Mouse (Mus musculus): Measurements from ENCODE around the gene Lrrc8c. TPM values are rescaled to one million over a fixed set of nuclear protein-coding genes. Genes with fewer than 3 reads are reported as not detected.
"Not testable (repeated sequence)": the region's sequence is repeated elsewhere in the genome, so short reads cannot be mapped to it uniquely, and the experiment has no call there.

Lrrc8c gene
- polyA plus RNA-seq, 1 experiment: 8.5 TPM

DNA sequence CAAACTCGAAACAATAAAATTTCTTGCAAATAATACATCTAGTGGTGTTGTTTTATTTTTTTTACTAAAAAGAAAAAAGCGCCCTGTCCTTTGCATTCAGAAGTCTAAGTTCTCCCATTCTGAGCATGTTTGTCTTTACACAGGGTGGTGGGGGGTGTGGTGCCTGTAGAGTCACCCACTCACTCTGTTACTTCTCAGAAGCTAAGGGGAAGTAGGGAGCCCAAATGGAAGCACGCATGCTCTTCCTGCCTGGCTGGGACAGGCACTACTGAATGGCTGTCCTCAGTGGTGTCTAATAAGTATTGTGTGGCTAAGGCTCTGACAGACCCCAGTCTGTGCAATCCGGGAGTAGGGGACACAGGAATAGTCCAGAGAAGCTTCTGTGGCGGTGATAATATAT lies 107.9 kb downstream of the Lrrc8c start:
- DNase-seq (ENCODE audit: extremely low spot score in 1 of 2, low spot score in 1 of 2): no peak

DNA sequence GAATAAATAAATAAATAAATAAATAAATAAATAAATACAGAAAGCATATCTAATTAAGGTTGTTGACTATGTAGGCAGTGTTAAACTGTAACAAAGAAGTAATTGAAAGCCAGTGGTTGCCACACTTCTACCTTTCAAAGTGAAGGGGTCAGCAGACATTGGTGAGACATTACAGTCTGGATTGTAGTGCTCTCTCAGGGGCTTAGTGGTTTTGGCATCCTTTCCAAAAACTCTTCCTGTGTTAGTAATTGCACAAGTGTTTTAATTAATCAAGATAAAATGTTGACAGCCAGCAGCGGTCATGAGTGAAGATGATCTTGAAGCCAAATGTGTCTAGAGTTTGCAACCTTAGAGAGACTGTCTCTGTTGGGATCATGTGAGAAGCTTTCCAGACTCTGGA lies 110.8 kb downstream of the Lrrc8c start:
- no peak for DNase-seq (ENCODE audit: extremely low spot score in 1 of 2, low spot score in 1 of 2)

DNA sequence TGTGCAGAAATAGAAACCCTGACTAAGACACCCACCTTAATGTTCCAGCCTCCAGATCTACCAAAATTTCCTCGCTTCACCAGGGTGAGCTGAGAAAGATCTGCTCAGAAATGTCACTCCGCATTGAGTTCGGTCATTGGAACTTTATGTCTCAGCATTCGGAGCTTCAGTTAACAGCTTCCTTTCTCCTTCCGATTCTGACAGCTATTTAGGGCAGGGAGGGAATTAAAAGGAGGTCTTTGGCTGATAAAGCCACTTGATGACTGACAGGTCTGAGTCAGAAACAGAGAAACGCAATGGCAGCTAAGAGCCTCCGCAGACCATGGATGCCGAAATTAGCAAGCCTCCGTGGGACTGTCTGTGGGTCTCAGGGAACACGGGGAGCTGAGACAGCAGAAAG lies 112.9 kb downstream of the Lrrc8c start:
- peak; percentile 33 to 57 for DNase-seq (ENCODE audit: extremely low spot score in 1 of 2, low spot score in 1 of 2)

DNA sequence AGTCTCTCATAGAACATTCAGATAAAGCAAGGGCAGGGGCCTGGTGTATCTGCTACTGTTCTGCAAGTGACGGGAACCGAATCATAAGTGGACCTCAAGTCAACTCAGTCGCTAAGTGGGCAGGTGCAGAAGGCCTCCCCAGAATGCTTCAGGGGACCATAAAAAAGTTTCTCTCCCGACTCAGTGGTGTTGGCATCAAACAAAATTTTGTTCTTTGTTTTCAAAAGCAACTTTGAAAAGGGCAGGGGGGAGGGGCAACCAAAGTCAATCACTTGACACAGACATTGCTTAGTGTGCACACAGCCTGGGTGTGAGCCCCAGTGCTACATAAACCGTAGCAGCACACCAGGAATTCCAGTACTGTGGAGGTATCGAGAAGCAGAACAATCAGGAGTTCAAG lies 116.4 kb downstream of the Lrrc8c start:
- DNase-seq (ENCODE audit: extremely low spot score in 1 of 2, low spot score in 1 of 2): no peak

DNA sequence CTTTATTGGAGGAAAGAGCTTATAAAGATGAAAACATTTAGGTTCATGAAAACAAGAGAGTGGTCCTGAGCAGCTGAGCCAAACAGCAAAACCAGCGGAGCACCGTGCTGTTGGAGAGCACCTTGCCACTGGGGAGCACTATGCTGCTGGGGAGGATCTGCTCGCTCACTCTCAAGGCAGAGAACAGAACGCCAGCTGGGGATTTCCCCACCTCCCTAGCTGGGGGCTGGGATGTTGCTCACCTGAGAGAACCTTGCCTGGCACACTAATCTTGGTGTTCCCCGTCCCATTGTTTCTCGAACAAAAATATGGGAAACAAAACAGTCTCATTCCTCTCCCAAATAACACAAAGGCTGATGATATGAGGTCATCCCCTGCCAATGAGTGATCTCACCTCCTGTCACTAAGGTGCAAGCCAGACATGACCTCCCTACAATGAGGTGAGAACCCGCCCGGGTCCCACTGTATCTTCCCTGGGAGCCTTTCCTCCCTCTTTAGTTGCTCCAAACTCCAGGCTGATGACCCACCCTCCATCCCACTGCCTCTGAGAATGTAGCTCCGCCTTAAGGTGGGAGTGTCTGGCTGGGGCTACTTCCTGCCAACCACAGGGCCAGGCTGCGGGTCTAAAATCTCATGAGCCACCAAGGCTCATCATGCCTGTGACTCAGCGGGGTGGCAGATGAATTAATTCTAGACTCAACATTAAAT lies 117.5 kb downstream of the Lrrc8c start:
- DNase-seq (ENCODE audit: extremely low spot score in 1 of 2, low spot score in 1 of 2): no peak

DNA sequence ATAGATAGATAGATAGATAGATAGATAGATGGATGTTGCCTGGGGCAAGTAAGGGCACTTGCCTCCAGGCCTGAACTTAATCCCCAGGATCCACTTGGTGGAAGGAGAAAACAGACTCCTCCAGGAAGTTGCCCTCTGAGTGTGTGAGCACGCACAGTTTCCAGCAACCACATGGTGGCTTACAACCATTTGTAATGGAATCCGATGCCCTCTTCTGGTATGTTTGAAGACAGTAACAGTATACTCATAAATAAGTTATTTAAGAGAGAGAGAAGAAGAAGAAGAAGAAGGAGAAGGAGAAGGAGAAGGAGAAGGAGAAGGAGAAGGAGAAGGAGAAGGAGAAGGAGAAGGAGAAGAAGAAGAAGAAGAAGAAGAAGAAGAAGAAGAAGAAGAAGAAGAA lies 119.1 kb downstream of the Lrrc8c start:
- DNase-seq (ENCODE audit: extremely low spot score in 1 of 2, low spot score in 1 of 2): not testable (repeated sequence)

DNA sequence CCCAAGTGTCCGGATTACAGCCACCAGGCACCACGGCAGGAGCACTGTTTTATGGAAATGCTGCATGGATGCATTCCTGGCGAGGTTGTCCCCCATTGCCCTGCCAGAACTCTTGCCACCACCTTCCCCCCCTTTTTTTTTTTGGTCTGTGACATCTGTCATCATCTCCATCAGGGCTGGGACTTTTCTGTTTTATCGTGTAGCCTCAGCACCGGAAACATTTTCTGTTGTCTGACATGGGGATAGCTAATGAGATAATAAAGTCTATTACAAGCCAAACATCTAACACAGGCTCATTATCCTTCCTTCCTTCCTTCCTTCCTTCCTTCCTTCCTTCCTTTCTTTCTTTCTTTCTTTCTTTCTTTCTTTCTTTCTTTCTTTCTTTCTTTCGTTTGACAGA lies 119.7 kb downstream of the Lrrc8c start:
- no peak for DNase-seq (ENCODE audit: extremely low spot score in 1 of 2, low spot score in 1 of 2)

DNA sequence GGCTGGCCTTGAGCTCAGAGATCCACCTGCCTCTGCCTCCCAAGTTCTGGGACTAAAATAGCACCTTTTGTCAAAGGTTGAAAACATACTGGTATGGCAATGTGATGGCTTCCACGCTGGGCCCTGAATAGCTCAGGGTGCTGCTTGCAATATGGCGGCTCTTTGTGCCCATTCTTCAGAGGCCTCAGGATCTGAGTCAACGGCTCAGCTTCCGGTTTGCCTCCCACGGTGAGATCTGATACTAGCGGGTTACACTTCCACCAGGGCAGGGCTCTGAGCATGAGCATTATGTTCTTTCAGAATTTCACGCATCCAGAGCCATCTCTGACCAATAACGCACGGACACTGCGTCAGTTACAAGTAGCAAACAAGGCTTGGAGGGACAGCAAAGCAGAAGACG lies 120.2 kb downstream of the Lrrc8c start:
- DNase-seq (ENCODE audit: extremely low spot score in 1 of 2, low spot score in 1 of 2): no peak

DNA sequence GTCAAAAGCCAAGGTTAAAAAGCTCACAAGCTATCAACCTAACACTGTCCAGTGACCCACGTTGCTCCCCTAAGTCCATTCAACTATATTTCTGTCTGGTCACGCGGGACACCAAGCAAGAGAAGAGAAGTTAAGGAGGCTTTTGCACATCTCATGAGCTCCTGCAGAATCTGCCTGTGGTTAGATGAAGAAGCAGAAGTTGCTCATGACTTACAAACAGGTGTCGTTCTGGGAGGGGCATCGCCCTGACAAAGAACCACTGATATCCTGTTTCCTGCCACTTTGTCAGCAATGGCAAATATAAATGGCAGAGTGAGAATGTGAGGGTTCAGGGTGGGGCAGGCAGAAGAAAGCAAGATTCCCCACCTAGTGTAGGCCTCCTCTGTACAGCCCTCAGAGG lies 123.3 kb downstream of the Lrrc8c start:
- DNase-seq (ENCODE audit: extremely low spot score in 1 of 2, low spot score in 1 of 2): no peak

DNA sequence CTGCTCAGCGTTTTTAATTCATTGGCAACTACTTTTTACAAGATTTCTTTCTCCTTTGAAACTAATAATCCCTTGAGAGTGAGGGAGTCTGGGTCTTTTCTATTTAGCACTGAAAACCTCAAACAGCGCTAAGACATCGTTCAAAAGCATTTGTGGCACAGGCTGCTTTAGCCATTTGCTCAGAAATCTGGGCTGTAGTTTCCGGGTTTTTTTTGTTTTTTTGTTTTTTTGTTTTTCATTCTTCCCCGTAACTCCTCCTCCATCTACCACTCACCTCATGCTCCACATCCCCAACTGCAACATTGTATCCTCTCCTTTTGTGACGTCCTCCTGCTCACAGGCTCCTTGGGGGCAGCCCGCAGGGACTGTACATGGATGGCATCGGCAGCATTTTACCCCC lies 124.1 kb downstream of the Lrrc8c start:
- DNase-seq (ENCODE audit: extremely low spot score in 1 of 2, low spot score in 1 of 2): no peak

DNA sequence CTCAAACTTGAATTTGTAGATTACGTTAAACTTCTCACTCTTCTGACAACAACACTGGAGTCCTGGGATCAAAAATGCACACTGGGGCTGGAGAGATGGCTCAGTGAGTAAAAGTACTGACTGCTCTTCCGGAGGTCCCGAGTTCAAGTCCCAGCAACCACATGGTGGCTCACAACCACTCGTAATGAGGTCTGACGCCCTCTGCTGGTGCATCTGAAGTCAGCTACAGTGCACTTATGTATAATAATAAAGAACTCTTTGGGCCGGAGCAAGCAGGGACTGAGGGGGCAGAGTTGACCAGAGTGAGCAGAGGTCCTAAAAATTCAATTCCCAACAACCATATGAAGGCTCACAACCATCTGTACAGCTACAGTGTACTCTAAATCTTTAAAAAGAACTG lies 125.0 kb downstream of the Lrrc8c start:
- DNase-seq (ENCODE audit: extremely low spot score in 1 of 2, low spot score in 1 of 2): no peak

DNA sequence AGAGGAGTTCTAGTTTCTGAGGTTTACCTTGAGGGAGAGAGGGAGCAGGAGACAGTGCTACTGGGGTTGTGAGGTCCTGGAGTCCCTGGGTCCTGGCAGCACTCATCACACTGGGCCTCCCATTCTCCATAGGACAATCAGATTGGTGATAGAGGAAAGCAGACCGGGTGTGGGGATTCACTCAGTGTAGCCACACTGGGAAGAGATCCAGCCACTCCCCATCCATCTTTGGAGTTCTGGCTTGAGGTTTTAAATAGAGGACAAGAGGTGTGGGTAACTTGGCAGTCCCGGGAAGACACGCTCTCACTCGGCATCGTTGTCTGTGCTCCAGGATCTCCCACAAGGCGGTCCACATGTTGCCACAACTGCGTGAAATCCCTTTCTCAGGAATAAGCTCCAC lies 127.9 kb downstream of the Lrrc8c start:
- DNase-seq (ENCODE audit: extremely low spot score in 1 of 2, low spot score in 1 of 2): no peak

DNA sequence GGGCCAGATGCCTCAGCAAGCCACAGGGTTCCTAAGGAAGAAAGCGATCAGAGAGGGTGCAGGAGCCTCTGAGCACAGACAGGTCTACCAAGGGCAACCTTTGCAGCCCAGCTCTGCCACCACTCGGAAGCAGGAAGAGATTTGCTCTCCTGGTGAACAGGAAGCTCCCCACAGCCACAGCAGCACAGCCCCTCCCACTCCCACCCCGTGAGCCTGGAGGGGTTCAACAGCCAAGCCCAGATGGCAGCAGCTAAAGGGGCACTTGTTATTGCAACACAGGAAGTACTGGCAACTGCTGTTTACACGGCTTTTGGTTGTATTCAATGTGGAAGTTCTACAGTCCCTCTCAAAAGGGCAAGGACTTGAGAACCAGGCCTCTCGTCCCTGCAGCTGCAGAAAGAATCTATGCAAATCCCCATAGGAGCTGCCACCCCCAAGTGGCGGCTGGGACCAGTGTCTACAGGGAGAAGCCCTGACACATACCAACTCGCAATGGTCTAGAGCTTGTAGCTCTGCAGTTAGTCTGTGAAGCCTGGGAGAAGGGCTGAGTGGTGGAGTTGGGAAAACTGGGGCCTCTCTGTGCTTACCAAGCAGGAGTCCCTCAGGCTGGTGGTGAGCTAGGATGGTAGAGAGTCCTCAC lies 129.6 kb downstream of the Lrrc8c start:
- DNase-seq (ENCODE audit: extremely low spot score in 1 of 2, low spot score in 1 of 2): no peak

DNA sequence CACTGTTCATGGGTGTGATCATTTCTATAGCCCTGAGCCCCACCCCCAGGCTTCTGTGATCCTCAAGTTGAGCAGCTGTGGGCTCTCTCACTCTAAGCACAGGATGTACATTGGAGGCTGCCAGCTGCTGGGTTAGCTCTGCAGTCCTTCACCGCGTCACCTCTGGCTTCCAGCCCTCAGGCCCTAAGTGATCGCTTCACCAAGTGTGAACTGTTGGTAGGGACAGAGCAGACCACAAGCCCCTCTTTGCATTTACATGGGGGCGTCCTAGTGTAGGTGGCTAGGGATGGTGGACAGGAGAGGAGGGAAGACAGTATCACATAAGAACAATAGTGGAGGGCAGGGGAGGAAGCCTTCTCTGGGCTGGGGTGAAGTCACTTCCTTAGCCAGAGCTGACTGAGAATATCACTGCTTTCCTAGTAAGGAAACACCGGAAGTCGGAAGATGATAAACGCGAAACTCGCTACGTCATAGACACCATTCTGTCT lies 130.4 kb downstream of the Lrrc8c start:
- no peak for DNase-seq (ENCODE audit: extremely low spot score in 1 of 2, low spot score in 1 of 2)

DNA sequence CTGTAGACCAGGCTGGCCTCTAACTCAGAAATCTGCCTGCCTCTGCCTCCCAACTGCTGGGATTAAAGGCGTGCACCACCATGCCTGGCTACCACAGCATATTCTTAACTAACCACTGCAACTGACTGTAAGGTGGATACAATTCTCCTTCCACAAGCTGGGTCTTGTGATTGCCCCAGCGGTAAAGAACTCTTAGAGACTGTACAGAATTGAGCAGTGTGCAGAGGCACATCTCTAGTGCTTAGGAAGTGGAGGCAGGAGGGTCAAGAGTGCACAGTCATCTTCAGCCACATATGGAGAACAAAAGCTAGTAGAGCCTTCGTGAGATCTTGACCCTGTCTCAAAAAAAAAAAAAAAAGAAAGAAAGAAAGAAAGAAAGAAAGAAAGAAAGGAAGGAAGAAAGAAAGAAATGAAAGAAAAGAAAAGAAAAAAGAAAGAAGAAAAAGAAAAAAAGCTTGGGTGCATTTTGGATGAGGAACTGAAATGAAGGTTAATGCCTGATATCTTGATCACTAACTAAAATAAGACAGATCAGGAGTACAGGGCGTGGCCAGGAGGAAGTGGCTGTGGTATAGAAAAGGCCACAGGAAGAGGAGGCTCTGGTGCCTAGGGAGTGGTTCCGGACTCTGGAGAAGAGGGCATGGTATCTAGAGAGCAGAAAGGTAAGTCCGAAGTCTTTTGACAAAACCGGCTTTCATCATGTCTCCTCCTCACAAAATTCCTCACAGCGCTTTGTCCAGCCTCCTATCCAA lies 131.7 kb downstream of the Lrrc8c start:
- DNase-seq (ENCODE audit: extremely low spot score in 1 of 2, low spot score in 1 of 2): no peak

DNA sequence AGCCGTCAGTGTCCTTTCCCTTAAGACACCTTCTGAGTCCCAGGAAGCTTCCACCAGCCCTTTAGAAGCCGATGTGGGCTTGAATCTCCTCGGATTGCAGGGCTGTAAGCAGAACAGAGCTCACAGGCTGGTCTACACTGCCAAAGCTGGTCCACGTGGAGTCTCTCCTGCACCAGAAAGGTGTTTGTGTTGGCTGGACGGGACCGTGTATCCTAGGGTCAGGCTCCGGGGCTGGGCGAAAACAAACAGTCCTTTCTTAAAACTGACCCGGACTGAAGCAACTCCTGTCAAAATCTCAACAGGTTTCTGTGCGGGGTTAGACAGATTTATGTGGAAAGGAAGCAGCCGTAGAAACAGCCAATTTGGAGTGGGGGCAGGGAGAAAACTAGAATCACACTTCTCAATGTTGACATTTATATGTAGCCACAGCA lies 132.4 kb downstream of the Lrrc8c start:
- no peak for DNase-seq (ENCODE audit: extremely low spot score in 1 of 2, low spot score in 1 of 2)

DNA sequence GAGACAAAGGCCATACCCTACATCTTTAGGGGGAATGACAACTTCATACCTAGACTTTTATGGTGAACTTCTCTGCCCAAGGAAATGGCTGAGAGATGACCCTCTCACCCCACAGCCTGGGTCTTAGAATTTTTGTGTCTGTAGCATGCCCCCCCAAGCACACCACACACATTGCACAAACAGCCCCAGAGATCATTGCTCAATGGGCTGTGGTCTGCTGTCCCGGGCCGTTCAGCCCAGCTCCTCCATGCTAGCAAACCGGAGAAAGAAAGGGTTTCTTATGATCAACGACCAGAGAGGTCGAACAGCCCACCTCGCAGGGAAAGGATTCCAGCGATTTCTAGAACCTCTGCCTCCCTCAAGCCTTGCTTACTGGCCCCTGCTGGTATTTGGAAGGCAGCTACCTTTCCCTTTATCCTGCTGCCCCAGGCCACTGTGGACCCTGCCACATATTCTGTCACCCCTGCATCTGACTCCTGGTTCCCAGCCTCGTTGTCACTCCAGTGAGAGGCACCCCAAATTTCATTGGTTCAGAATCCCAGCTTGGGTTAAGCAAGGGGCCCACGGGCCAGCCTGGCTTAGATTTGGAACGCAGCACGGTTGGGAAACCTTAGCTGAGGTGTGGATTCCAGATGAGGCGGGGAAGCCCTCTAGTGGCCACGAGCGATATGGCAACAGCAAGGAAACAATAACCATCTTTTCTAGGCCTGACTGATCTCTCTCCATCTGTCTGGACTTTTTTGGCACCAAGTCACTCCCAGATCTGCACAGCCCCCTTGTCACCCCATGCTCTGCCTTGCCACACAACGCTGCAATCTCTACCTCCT lies 135.3 kb downstream of the Lrrc8c start:
- peak; percentile 58 to 92 for DNase-seq (ENCODE audit: extremely low spot score in 1 of 2, low spot score in 1 of 2)

DNA sequence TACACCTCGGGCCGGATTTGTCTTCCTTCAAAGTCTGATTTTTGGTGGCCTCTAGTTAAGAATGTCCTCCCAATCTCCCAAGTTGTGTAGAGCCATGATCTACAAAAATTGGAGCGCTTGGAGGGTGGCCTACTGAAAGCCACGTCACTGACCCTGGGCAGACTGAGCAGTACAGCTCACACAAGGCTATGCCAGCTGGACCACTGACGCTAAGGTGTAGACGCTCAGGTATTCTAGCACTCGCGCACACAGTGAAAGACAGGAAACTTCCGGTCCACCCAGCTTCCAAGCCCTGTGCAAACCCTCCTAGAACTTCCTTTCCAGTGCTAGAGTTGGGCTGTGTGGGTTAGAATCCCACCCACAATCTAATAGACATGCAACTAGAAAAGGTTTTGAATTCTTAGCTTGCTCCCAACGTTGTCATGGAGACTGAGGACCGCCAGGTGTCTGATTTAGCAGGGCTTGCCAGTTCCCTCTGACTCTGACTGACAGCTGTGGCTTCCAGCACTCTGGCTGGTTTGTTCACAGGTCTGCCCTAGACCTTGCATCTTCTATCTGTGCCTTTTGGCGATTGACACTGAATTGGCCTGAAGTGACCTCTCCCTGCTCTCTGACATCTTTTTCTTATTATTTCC lies 136.0 kb downstream of the Lrrc8c start:
- no peak for DNase-seq (ENCODE audit: extremely low spot score in 1 of 2, low spot score in 1 of 2)

DNA sequence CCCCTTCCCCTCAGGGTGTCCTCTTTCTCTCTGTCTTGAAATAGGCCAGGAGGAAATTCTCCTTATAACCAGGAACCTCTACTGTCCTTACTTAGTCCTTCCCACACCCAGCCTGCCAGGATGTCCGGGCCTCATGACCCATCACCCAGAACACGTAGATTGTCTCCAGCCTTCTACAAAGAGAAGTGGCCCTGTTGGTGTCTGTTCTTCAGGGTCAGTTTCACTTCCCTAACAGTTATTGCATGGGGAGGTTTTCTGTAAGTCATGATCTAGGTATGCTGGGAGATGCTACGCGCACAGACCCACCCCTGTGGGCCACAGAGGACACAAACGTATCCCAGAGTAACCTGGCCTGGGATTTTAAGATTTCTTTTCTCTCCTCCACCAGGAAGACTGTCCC lies 142.7 kb downstream of the Lrrc8c start:
- no peak for DNase-seq (ENCODE audit: extremely low spot score in 1 of 2, low spot score in 1 of 2)
